In genomic region chr17:56102158-56102557, GRCm38 (mm10) we compare ENCODE assay signal across 22 mouse cellular contexts. TPM values are rescaled to one million over a fixed set of nuclear protein-coding genes. Genes with fewer than 3 reads are reported as not detected.
A peak's percentile ranks its signal among the peaks of the same experiment; 100 is the strongest.
DNase-seq lines count a peak whose midpoint lies in the region; ATAC-seq and TF ChIP-seq lines count a peak whose summit lies in the region.
"Had no signal": no experiment of that assay in that cellular context is flagged by ENCODE, and none has a peak within 500 bp of the region (broad histone marks: within the 10 kb centered on the region; RNA-seq: fewer than 3 reads in every experiment).

No protein-coding gene starts in this region.

- no peaks in the 10 kb centered on the region for H3K27me3 ChIP-seq in hindbrain, embryonic 12.5 days
- no peaks in the 10 kb centered on the region for H3K27me3 ChIP-seq in hindbrain, postnatal 0 days (ENCODE audit: insufficient read depth, low read length)
- no peaks in the 10 kb centered on the region for H3K27me3 ChIP-seq in limb, embryonic 10.5 days (ENCODE audit: low read depth, poor library complexity, severe bottlenecking)
- H3K27me3 ChIP-seq: CH12.LX; embryonic facial prominence, embryonic 12.5 days; forebrain, embryonic 12.5 days; Patski had no signal

- H3K9ac ChIP-seq in hindbrain, embryonic 12.5 days, result no peak overlapping the region
- H3K9ac ChIP-seq in hindbrain, postnatal 0 days (replicated peaks; ENCODE audit: low read length), result no peak overlapping the region
- H3K9ac ChIP-seq: embryonic facial prominence, embryonic 12.5 days; forebrain, embryonic 12.5 days; forebrain, postnatal 0 days had no signal

- H3K27ac ChIP-seq in hindbrain, embryonic 12.5 days, result 0 out of 2 replicates have a peak overlapping the region, but pooled peaks have one; percentile 0
- no peak overlapping the region for H3K27ac ChIP-seq in hindbrain, postnatal 0 days
- H3K27ac ChIP-seq in limb, embryonic 10.5 days, result no peak overlapping the region
- H3K27ac ChIP-seq: embryonic facial prominence, embryonic 12.5 days; forebrain, embryonic 12.5 days; heart, embryonic 10.5 days had no signal

- intact Hi-C loops in heart, postnatal 10 days (cut with DNase I), result no loop called here

- TF ChIP-seq CTCF in hindbrain, postnatal 0 days (IDR thresholded peaks at IDR 0.05; ENCODE audit: low read depth), result no peak

- peak; percentile 7 for DNase-seq in adrenal gland, postnatal 14 days
- DNase-seq in adrenal gland, postnatal 4 days (ENCODE audit: low spot score in 2 of 2), result no peak
- DNase-seq in heart, adult 11 months, result peak; percentile 91
- DNase-seq in heart, postnatal 10 days, result no peak
- no peak for DNase-seq in hindbrain, postnatal 0 days (ENCODE audit: low spot score)
- DNase-seq in limb, embryonic 10.5 days (ENCODE audit: low spot score), result no peak
- DNase-seq: cerebellum, adult 11-12 months; cerebellum, adult 9-10 months; cerebellum, postnatal 25 days; forebrain, postnatal 0 days; kidney, adult 11 months; kidney, adult 9 months had no signal

- 87% methylated on average over 5 of the region's 5 CpGs for WGBS in hindbrain, embryonic 12.5 days
- WGBS in hindbrain, postnatal 0 days, result 90% methylated on average over 5 of the region's 5 CpGs
- 92% methylated on average over 5 of the region's 5 CpGs for WGBS in limb, embryonic 10.5 days

- H3K9me3 ChIP-seq in hindbrain, embryonic 12.5 days (replicated peaks), result no peaks in the 10 kb centered on the region
- H3K9me3 ChIP-seq in hindbrain, postnatal 0 days (ENCODE audit: low read length), result no peaks in the 10 kb centered on the region
- H3K9me3 ChIP-seq in limb, embryonic 10.5 days (replicated peaks), result no peaks in the 10 kb centered on the region
- H3K9me3 ChIP-seq: embryonic facial prominence, embryonic 12.5 days; forebrain, embryonic 12.5 days; heart, embryonic 10.5 days had no signal

- no peaks in the 10 kb centered on the region for H3K4me1 ChIP-seq in hindbrain, embryonic 12.5 days
- H3K4me1 ChIP-seq in hindbrain, postnatal 0 days (ENCODE audit: insufficient read depth, low read length), result no peaks in the 10 kb centered on the region
- no peaks in the 10 kb centered on the region for H3K4me1 ChIP-seq in limb, embryonic 10.5 days
- H3K4me1 ChIP-seq: embryonic facial prominence, embryonic 12.5 days; forebrain, embryonic 12.5 days; heart, embryonic 10.5 days had no signal

- no peak overlapping the region for H3K4me2 ChIP-seq in hindbrain, embryonic 12.5 days (replicated peaks)
- no peak overlapping the region for H3K4me2 ChIP-seq in hindbrain, postnatal 0 days (ENCODE audit: low read depth, low read length)
- H3K4me2 ChIP-seq: embryonic facial prominence, embryonic 12.5 days; forebrain, embryonic 12.5 days had no signal

- no peak for ATAC-seq in hindbrain, embryonic 12.5 days (ENCODE audit: low FRiP score)
- ATAC-seq in hindbrain, postnatal 0 days, result no peak
- ATAC-seq: activated CD4-positive, CD25-positive, alpha-beta regulatory T cell, adult 4 months; forebrain, postnatal 0 days; hindbrain, embryonic 16.5 days; Patski had no signal

- H3K36me3 ChIP-seq in hindbrain, embryonic 12.5 days, result peaks cover 70% of the 10 kb centered on the region
- H3K36me3 ChIP-seq in hindbrain, postnatal 0 days (ENCODE audit: insufficient read depth, low read length), result peaks cover 53% of the 10 kb centered on the region
- H3K36me3 ChIP-seq in limb, embryonic 10.5 days, result peaks cover 70% of the 10 kb centered on the region

- no peak overlapping the region for H3K4me3 ChIP-seq in hindbrain, embryonic 12.5 days
- H3K4me3 ChIP-seq in hindbrain, postnatal 0 days (ENCODE audit: low read length), result no peak overlapping the region
- no peak overlapping the region for H3K4me3 ChIP-seq in limb, embryonic 10.5 days
- H3K4me3 ChIP-seq: embryonic facial prominence, embryonic 12.5 days; forebrain, embryonic 12.5 days; heart, embryonic 10.5 days had no signal

RNA-seq across cellular contexts. Expression of gene Plin4, which starts 7.4 kb away (rescaled TPM):
- 76.6 and 87.5 TPM in 2 replicates for total RNA-seq in adrenal gland, postnatal 14 days (2021)
- 10 to 100 TPM; 29.9 to 37.0 TPM for total RNA-seq in adrenal gland, postnatal 4 days (2021)
- total RNA-seq in heart, postnatal 10 days (2021), result 100 to 1,000 TPM in 1 of 2 experiments, 10 to 100 TPM in 1; 80.9 to 155 TPM
- polyA plus RNA-seq in hindbrain, embryonic 12.5 days (2016; fragmentation: Nextera tagmentation; extraction: Ambion mirVana), result 0.06 and 0.09 TPM in 2 replicates
- total RNA-seq in hindbrain, postnatal 0 days (2014; rRNA removed), result 0.61 and 0.99 TPM in 2 replicates
- polyA plus RNA-seq in hindbrain, postnatal 0 days (2015; fragmentation: Nextera tagmentation; extraction: Ambion mirVana), result 0.08 and 0.11 TPM in 2 replicates
- polyA plus RNA-seq in limb, embryonic 10.5 days (2016; fragmentation: Nextera tagmentation; extraction: Ambion mirVana), result 0.08 and 0.10 TPM in 2 replicates
- total RNA-seq: hematopoietic stem cell, adult 5-6 weeks had no signal

RNA-seq across cellular contexts. Expression of gene Plin5, which starts 15.2 kb away (rescaled TPM):
- 91.4 and 109 TPM in 2 replicates for total RNA-seq in adrenal gland, postnatal 14 days (2021)
- total RNA-seq in adrenal gland, postnatal 4 days (2021), result 10 to 100 TPM; 23.1 to 30.6 TPM
- total RNA-seq in heart, postnatal 10 days (2021), result 100 to 1,000 TPM; 126 to 166 TPM
- polyA plus RNA-seq in hindbrain, embryonic 12.5 days (2016; fragmentation: Nextera tagmentation; extraction: Ambion mirVana), result 0.42 and 0.62 TPM in 2 replicates
- 2.2 and 3.3 TPM in 2 replicates for total RNA-seq in hindbrain, postnatal 0 days (2014; rRNA removed)
- 4.1 and 4.4 TPM in 2 replicates for polyA plus RNA-seq in hindbrain, postnatal 0 days (2015; fragmentation: Nextera tagmentation; extraction: Ambion mirVana)
- 0.21 and 0.36 TPM in 2 replicates for polyA plus RNA-seq in limb, embryonic 10.5 days (2016; fragmentation: Nextera tagmentation; extraction: Ambion mirVana)
- total RNA-seq: CH12.LX; hematopoietic stem cell, adult 5-6 weeks had no signal
- polyA plus RNA-seq: activated CD4-positive, CD25-positive, alpha-beta regulatory T cell, adult 4 months; forebrain, embryonic 12.5 days had no signal

RNA-seq across cellular contexts. Expression of gene Lrg1, which starts 19.6 kb away (rescaled TPM):
- 58.3 and 63.2 TPM in 2 replicates for total RNA-seq in adrenal gland, postnatal 14 days (2021)
- total RNA-seq in adrenal gland, postnatal 4 days (2021), result 10 to 100 TPM in 1 of 2 experiments, 1 to 10 TPM in 1; 5.5 to 10.1 TPM
- total RNA-seq in heart, postnatal 10 days (2021), result 10 to 100 TPM; 12.6 to 25.2 TPM
- 0.25 and 0.27 TPM in 2 replicates for polyA plus RNA-seq in hindbrain, embryonic 12.5 days (2016; fragmentation: Nextera tagmentation; extraction: Ambion mirVana)
- 0.21 TPM in 1 of 2 replicates, not detected in the other for total RNA-seq in hindbrain, postnatal 0 days (2014; rRNA removed)
- polyA plus RNA-seq in hindbrain, postnatal 0 days (2015; fragmentation: Nextera tagmentation; extraction: Ambion mirVana), result 0.90 and 0.95 TPM in 2 replicates
- 0.23 TPM in 1 of 2 replicates, not detected in the other for polyA plus RNA-seq in limb, embryonic 10.5 days (2016; fragmentation: Nextera tagmentation; extraction: Ambion mirVana)
- total RNA-seq: CH12.LX; forebrain, postnatal 0 days had no signal
- polyA plus RNA-seq: heart, embryonic 10.5 days; intestine, embryonic 14.5 days had no signal

RNA-seq across cellular contexts. Expression of gene Hdgfl2, which starts 22.7 kb away (rescaled TPM):
- 52.5 and 60.1 TPM in 2 replicates for total RNA-seq in adrenal gland, postnatal 14 days (2021)
- 10 to 100 TPM; 73.1 to 85.1 TPM for total RNA-seq in adrenal gland, postnatal 4 days (2021)
- total RNA-seq in heart, postnatal 10 days (2021), result 10 to 100 TPM; 38.9 to 42.2 TPM
- 167 and 177 TPM in 2 replicates for polyA plus RNA-seq in hindbrain, embryonic 12.5 days (2016; fragmentation: Nextera tagmentation; extraction: Ambion mirVana)
- total RNA-seq in hindbrain, postnatal 0 days (2014; rRNA removed), result 57.5 and 70.0 TPM in 2 replicates
- 109 and 119 TPM in 2 replicates for polyA plus RNA-seq in hindbrain, postnatal 0 days (2015; fragmentation: Nextera tagmentation; extraction: Ambion mirVana)
- polyA plus RNA-seq in limb, embryonic 10.5 days (2016; fragmentation: Nextera tagmentation; extraction: Ambion mirVana), result 205 and 213 TPM in 2 replicates

RNA-seq across cellular contexts. Expression of gene Ubxn6, which starts 27.3 kb away (rescaled TPM):
- total RNA-seq in adrenal gland, postnatal 14 days (2021), result 65.6 and 79.5 TPM in 2 replicates
- 10 to 100 TPM; 74.6 to 76.8 TPM for total RNA-seq in adrenal gland, postnatal 4 days (2021)
- 10 to 100 TPM; 50.9 to 57.4 TPM for total RNA-seq in heart, postnatal 10 days (2021)
- polyA plus RNA-seq in hindbrain, embryonic 12.5 days (2016; fragmentation: Nextera tagmentation; extraction: Ambion mirVana), result 62.4 and 64.5 TPM in 2 replicates
- 92.0 and 111 TPM in 2 replicates for total RNA-seq in hindbrain, postnatal 0 days (2014; rRNA removed)
- polyA plus RNA-seq in hindbrain, postnatal 0 days (2015; fragmentation: Nextera tagmentation; extraction: Ambion mirVana), result 75.2 and 77.7 TPM in 2 replicates
- 33.3 and 40.3 TPM in 2 replicates for polyA plus RNA-seq in limb, embryonic 10.5 days (2016; fragmentation: Nextera tagmentation; extraction: Ambion mirVana)

Comparison
In these comparisons a context has a peak if more than half of its experiments do, and no peak if none do; other contexts are left out.
1. DNase-seq: peak in adrenal gland, postnatal 14 days (single experiment) and heart, adult 11 months (single experiment); none in adrenal gland, postnatal 4 days (0 of 2), heart, postnatal 10 days (0 of 2), hindbrain, postnatal 0 days (single experiment) and limb, embryonic 10.5 days (single experiment).
2. RNA of gene Plin4, which starts 7.4 kb away (total RNA-seq): 80.9 to 155 TPM in heart, postnatal 10 days, 76.6 to 87.5 TPM in adrenal gland, postnatal 14 days and 29.9 to 37.0 TPM in adrenal gland, postnatal 4 days; 0.61 to 0.99 TPM in hindbrain, postnatal 0 days; every median in the first group is over 10 times any median in the second.